In the genomic region with DNA sequence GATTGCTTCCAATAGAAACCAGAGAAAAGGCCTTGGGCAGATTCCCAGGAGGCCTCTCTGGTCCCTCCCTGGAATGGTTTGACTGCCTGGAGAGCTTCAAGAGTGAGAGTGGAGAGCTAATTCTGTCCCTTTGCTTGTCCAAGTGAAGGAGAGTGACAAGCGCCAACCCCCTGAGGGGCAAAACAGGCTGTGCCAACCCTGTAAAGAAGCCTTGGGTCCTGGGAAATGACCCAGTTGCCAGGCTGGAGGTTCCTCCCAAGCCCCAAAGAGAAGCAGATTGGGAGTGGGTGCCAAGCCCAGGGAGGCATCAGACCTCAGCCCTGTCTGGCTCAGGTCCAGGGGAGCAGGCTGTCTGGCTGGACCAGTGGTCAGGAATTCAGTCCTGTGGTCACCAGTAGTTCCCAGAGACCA, we compare ENCODE assay signal across 7 mouse cellular contexts. TPM values are rescaled to one million over a fixed set of nuclear protein-coding genes. Genes with fewer than 3 reads are reported as not detected.
DNase-seq lines count a peak whose midpoint lies in the region; ATAC-seq and TF ChIP-seq lines count a peak whose summit lies in the region.

No protein-coding gene starts in this region.

- H3K27ac ChIP-seq in gastrocnemius, adult 2 months: peak overlapping the region; percentile 88
- H3K27ac ChIP-seq in hindbrain, postnatal 0 days: peak overlapping the region; percentile 72
- H3K27ac ChIP-seq in left cerebral cortex, adult 2 months: peak overlapping the region; percentile 74
- no peak overlapping the region for H3K27ac ChIP-seq in neural tube, embryonic 14.5 days (ENCODE audit: low read depth, low read length)

- intact Hi-C loops in gastrocnemius, adult 2 months (cut with DNase I): loop anchor here (2.0 kb wide), 2 partner anchors 19 to 37 kb away; partner anchors contain the start of gene Dhrs3
- intact Hi-C loops in left cerebral cortex, adult 2 months (cut with DNase I): no loop called here

- H3K4me1 ChIP-seq in hindbrain, postnatal 0 days (ENCODE audit: insufficient read depth, low read length): no peaks in the 10 kb centered on the region
- no peaks in the 10 kb centered on the region for H3K4me1 ChIP-seq in neural tube, embryonic 14.5 days (ENCODE audit: control insufficient read depth, insufficient read depth, low read length)

- TF ChIP-seq CTCF in gastrocnemius, adult 2 months (IDR thresholded peaks at IDR 0.05): no peak
- TF ChIP-seq CTCF in hindbrain, postnatal 0 days (IDR thresholded peaks at IDR 0.05; ENCODE audit: low read depth): no peak
- no peak for TF ChIP-seq CTCF in left cerebral cortex, adult 2 months (IDR thresholded peaks at IDR 0.05)

- ATAC-seq in cerebellum, adult (ENCODE audit: insufficient number of reproducible peaks, low FRiP score, low TSS enrichment): peak; percentile 70
- ATAC-seq in hindbrain, postnatal 0 days: peak; percentile 82
- ATAC-seq in neural tube, embryonic 14.5 days (ENCODE audit: low read depth): peak; percentile 78; the same call in 1 of the 2 replicates

- peak; percentile 69 for DNase-seq in adrenal gland, adult 8-10 months
- DNase-seq in gastrocnemius, adult 2 months: peak; percentile 83
- DNase-seq in hindbrain, postnatal 0 days (ENCODE audit: low spot score): peak; percentile 83
- peak; percentile 39 to 59 for DNase-seq in left cerebral cortex, adult 2 months (ENCODE audit: extremely low spot score in 1 of 2, low spot score in 2 of 2)
- no peak for DNase-seq in spleen, postnatal 10 days (ENCODE audit: low spot score in 2 of 2)

- H3K4me2 ChIP-seq in hindbrain, postnatal 0 days (ENCODE audit: low read depth, low read length): no peak overlapping the region
- H3K4me2 ChIP-seq in neural tube, embryonic 14.5 days (ENCODE audit: low read depth, low read length): no peak overlapping the region

- 0 out of 2 replicates have a peak, but pooled peaks cover 6% of the 10 kb centered on the region for H3K36me3 ChIP-seq in hindbrain, postnatal 0 days (ENCODE audit: insufficient read depth, low read length)
- no peaks in the 10 kb centered on the region for H3K36me3 ChIP-seq in neural tube, embryonic 14.5 days (ENCODE audit: control insufficient read depth, insufficient read depth, low read length)

- 52% methylated on average over 1 of the region's 1 CpGs for WGBS in hindbrain, postnatal 0 days
- WGBS in neural tube, embryonic 14.5 days: 79% methylated on average over 1 of the region's 1 CpGs

- no peaks in the 10 kb centered on the region for H3K9me3 ChIP-seq in hindbrain, postnatal 0 days (ENCODE audit: low read length)
- no peaks in the 10 kb centered on the region for H3K9me3 ChIP-seq in neural tube, embryonic 14.5 days (ENCODE audit: control insufficient read depth, low read length)

- peak overlapping the region; percentile 45; the same call in 1 of the 2 replicates for H3K4me3 ChIP-seq in gastrocnemius, adult 2 months
- H3K4me3 ChIP-seq in hindbrain, postnatal 0 days (ENCODE audit: low read length): no peak overlapping the region
- H3K4me3 ChIP-seq in left cerebral cortex, adult 2 months: no peak overlapping the region
- H3K4me3 ChIP-seq in neural tube, embryonic 14.5 days (ENCODE audit: low read depth, low read length): no peak overlapping the region

- no peaks in the 10 kb centered on the region for H3K27me3 ChIP-seq in hindbrain, postnatal 0 days (ENCODE audit: insufficient read depth, low read length)
- H3K27me3 ChIP-seq in neural tube, embryonic 14.5 days (ENCODE audit: control insufficient read depth, insufficient read depth, low read length): no peaks in the 10 kb centered on the region

- no peak overlapping the region for H3K9ac ChIP-seq in hindbrain, postnatal 0 days (replicated peaks; ENCODE audit: low read length)
- H3K9ac ChIP-seq in neural tube, embryonic 14.5 days (replicated peaks; ENCODE audit: low read depth, low read length): no peak overlapping the region

RNA-seq across cellular contexts. Expression of gene Dhrs3, which starts 37.2 kb away (rescaled TPM):
- total RNA-seq in adrenal gland, adult 8-10 months (2022): 100 to 1,000 TPM in 1 of 4 experiments, 10 to 100 TPM in 3; 65.0 to 107 (median 92.3) TPM
- 10 to 100 TPM; 59.5 to 63.7 TPM for total RNA-seq in gastrocnemius, adult 2 months (2021)
- 35.5 and 40.1 TPM in 2 replicates for total RNA-seq in hindbrain, postnatal 0 days (2014; rRNA removed)
- polyA plus RNA-seq in hindbrain, postnatal 0 days (2015; fragmentation: Nextera tagmentation; extraction: Ambion mirVana): 51.8 and 59.8 TPM in 2 replicates
- 10 to 100 TPM; 28.6 to 29.6 TPM for total RNA-seq in left cerebral cortex, adult 2 months (2021)
- 17.0 and 30.8 TPM in 2 replicates for polyA plus RNA-seq in neural tube, embryonic 14.5 days (2014; fragmentation: Nextera tagmentation; extraction: Ambion mirVana)

Comparison
In these comparisons a context has a peak if more than half of its experiments do, and no peak if none do; other contexts are left out.
1. DNase-seq: peak in adrenal gland, adult 8-10 months (single experiment), gastrocnemius, adult 2 months (single experiment), hindbrain, postnatal 0 days (single experiment) and left cerebral cortex, adult 2 months (2 of 2); none in spleen, postnatal 10 days (0 of 2).
2. Peak in every context shown above with its lines, with median percentiles within 50 percentile points of each other: ATAC-seq.